Mouse (Mus musculus) forebrain, embryonic 14.5 days (tissue): ENCODE measurements around the gene Tspo2. TPM values are rescaled to one million over a fixed set of nuclear protein-coding genes. Genes with fewer than 3 reads are reported as not detected.

Source experiments
- ATAC-seq: fragments of 200-750 bp; cut with Nextera tagmentation; 2 replicates; pipeline ENCODE4 v1.8.0; 2017; ENCODE audit warnings: mild to moderate bottlenecking, moderate library complexity
- DNase-seq: peaks from one replicate; pipeline ENCODE4 v3.0.0-alpha.2; 2015; ENCODE audit warnings: low spot score
- H3K27ac ChIP-seq: fragments of 300-500 bp; sonication (generic); 2 replicates; pipeline ENCODE4 v1.5.1; 2014; ENCODE audit warnings: low read depth, mild to moderate bottlenecking, control low read depth, low read length, moderate library complexity
- H3K27me3 ChIP-seq: fragments of 300-500 bp; sonication (generic); replicated peaks from 2 replicates; pipeline ENCODE4 v1.6.1; 2014; ENCODE audit warnings: low read length, control low read depth, mixed read lengths; ENCODE audit not compliant: control insufficient read depth, insufficient read depth
- H3K36me3 ChIP-seq: fragments of 300-500 bp; sonication (generic); 2 replicates; pipeline ENCODE4 v1.6.1; 2014; ENCODE audit warnings: low read length, control low read depth; ENCODE audit not compliant: control insufficient read depth, insufficient read depth
- H3K4me1 ChIP-seq: fragments of 300-500 bp; sonication (generic); 2 replicates; pipeline ENCODE4 v1.6.1; 2014; ENCODE audit warnings: antibody characterized with exemption, low read length, control low read depth; ENCODE audit not compliant: control insufficient read depth, insufficient read depth
- H3K4me2 ChIP-seq: fragments of 300-500 bp; sonication (generic); 2 replicates; pipeline ENCODE4 v1.6.1; 2014; ENCODE audit warnings: mild to moderate bottlenecking, control low read depth, low read length
- H3K4me3 ChIP-seq: fragments of 300-500 bp; sonication (generic); 2 replicates; pipeline ENCODE4 v1.5.1; 2014; ENCODE audit warnings: low read depth, low read length, control low read depth
- H3K9ac ChIP-seq: fragments of 300-500 bp; sonication (generic); 2 replicates; pipeline ENCODE4 v1.6.1; 2014; ENCODE audit warnings: mild to moderate bottlenecking, low read length, control low read depth, moderate library complexity
- H3K9me3 ChIP-seq: fragments of 300-500 bp; sonication (generic); replicated peaks from 2 replicates; pipeline ENCODE4 v1.6.1; 2016; ENCODE audit warnings: low read length, control low read depth, mixed read lengths; ENCODE audit not compliant: control insufficient read depth
- WGBS: fragments of 180-500 bp; shearing (Covaris S2); extraction: QIAGEN DNeasy Blood & Tissue Kit; methylation state at CpG from one replicate; pipeline ENCODE4 v1.1.7; 2014; 5-methylcytosine and 5-hydroxymethylcytosine counted together
- polyA plus RNA-seq: library from polyadenylated mRNA; unstranded; fragments of >200 nt; fragmentation: Nextera tagmentation; extraction: Ambion mirVana; gene quantifications from 2 replicates; pipeline ENCODE4 v1.2.1, GENCODE M21; 2014

The Tspo2 gene
- polyA plus RNA-seq, 1 experiment from 2014 or later, result 1.6 TPM

- no peaks in the 10 kb centered on the region for H3K4me1 ChIP-seq
- H3K9me3 ChIP-seq, result no peaks in the 10 kb centered on the region
- 68% methylated on average over 7 of the region's 7 CpGs for WGBS
- no peak overlapping the region for H3K27ac ChIP-seq
- H3K36me3 ChIP-seq, result no peaks in the 10 kb centered on the region
- ATAC-seq (0 out of 2 replicates have a peak, but pooled peaks have one; percentile 46), DNase-seq (peak; percentile 45)
- no peak overlapping the region for H3K4me2 ChIP-seq
- H3K27me3 ChIP-seq, result no peaks in the 10 kb centered on the region
- H3K4me3 ChIP-seq, result no peak overlapping the region
- no peak overlapping the region for H3K9ac ChIP-seq
Measured at GRCm38 (mm10) chr17:48442745-48443457, 8.4 kb downstream of the Tspo2 start.

- ATAC-seq (0 out of 2 replicates have a peak, but pooled peaks have one; percentile 19), DNase-seq (no peak)
- H3K27ac ChIP-seq, result no peak overlapping the region
- H3K4me2 ChIP-seq, result no peak overlapping the region
- no peaks in the 10 kb centered on the region for H3K4me1 ChIP-seq
- H3K9me3 ChIP-seq, result no peaks in the 10 kb centered on the region
- H3K36me3 ChIP-seq, result no peaks in the 10 kb centered on the region
- 28% methylated on average over 7 of the region's 7 CpGs for whole genome bisulfite sequencing
- no peaks in the 10 kb centered on the region for H3K27me3 ChIP-seq
- no peak overlapping the region for H3K4me3 ChIP-seq
- H3K9ac ChIP-seq, result no peak overlapping the region
Measured at GRCm38 (mm10) chr17:48437421-48437911, 13.9 kb downstream of the Tspo2 start.

GRCm38 (mm10) chr17:48436487-48436886 is 14.8 kb downstream of the Tspo2 start:
- Histone ChIP-seq H3K4me2 (no peak overlapping the region), H3K36me3 (no peaks in the 10 kb centered on the region), H3K9me3 (no peaks in the 10 kb centered on the region), H3K4me3 (no peak overlapping the region), H3K4me1 (no peaks in the 10 kb centered on the region), H3K9ac (no peak overlapping the region), H3K27ac (no peak overlapping the region), H3K27me3 (no peaks in the 10 kb centered on the region)
- DNase-seq, result no peak
- no peak for ATAC-seq
- 46% methylated on average over 1 of the region's 1 CpGs for WGBS

GRCm38 (mm10) chr17:48434479-48434878 is 16.8 kb downstream of the Tspo2 start:
- ATAC-seq, result no peak
- Histone ChIP-seq H3K4me2 (no peak overlapping the region), H3K4me3 (no peak overlapping the region), H3K27ac (no peak overlapping the region), H3K27me3 (no peaks in the 10 kb centered on the region), H3K4me1 (no peaks in the 10 kb centered on the region), H3K36me3 (no peaks in the 10 kb centered on the region), H3K9ac (no peak overlapping the region), H3K9me3 (no peaks in the 10 kb centered on the region)
- WGBS, result 79% methylated on average over 5 of the region's 5 CpGs
- no peak for DNase-seq

- no peak overlapping the region for H3K4me3 ChIP-seq
- 73% methylated on average over 6 of the region's 6 CpGs for WGBS
- H3K4me2 ChIP-seq, result no peak overlapping the region
- no peaks in the 10 kb centered on the region for H3K36me3 ChIP-seq
- DNase-seq (no peak), ATAC-seq (no peak)
- H3K27me3 ChIP-seq, result no peaks in the 10 kb centered on the region
- H3K27ac ChIP-seq, result no peak overlapping the region
- H3K4me1 ChIP-seq, result no peaks in the 10 kb centered on the region
- no peaks in the 10 kb centered on the region for H3K9me3 ChIP-seq
- no peak overlapping the region for H3K9ac ChIP-seq
Measured at GRCm38 (mm10) chr17:48433689-48434330, 17.5 kb downstream of the Tspo2 start.

GRCm38 (mm10) chr17:48433006-48433655 is 18.2 kb downstream of the Tspo2 start:
- Histone ChIP-seq H3K4me2 (no peak overlapping the region), H3K36me3 (no peaks in the 10 kb centered on the region), H3K27me3 (no peaks in the 10 kb centered on the region), H3K9ac (no peak overlapping the region), H3K27ac (no peak overlapping the region), H3K4me1 (no peaks in the 10 kb centered on the region), H3K9me3 (no peaks in the 10 kb centered on the region), H3K4me3 (no peak overlapping the region)
- peak; percentile 27 for DNase-seq
- WGBS, result 77% methylated on average over 20 of the region's 20 CpGs
- ATAC-seq, result peak; percentile 41; the same call in 1 of the 2 replicates

GRCm38 (mm10) chr17:48432158-48432980 is 19.0 kb downstream of the Tspo2 start, which contains the start of gene Apobec2:
Gene Apobec2 (minus strand): TSS chr17:48432930.
- WGBS, result 70% methylated on average over 16 of the region's 16 CpGs
- Histone ChIP-seq H3K9me3 (no peaks in the 10 kb centered on the region), H3K4me3 (no peak within 1 kb of the TSS), H3K4me2 (no peak within 1 kb of the TSS), H3K9ac (peak within 1 kb of the TSS; percentile 7; the same call in 1 of the 2 replicates), H3K4me1 (no peaks in the 10 kb centered on the region), H3K27me3 (no peaks in the 10 kb centered on the region), H3K27ac (no peak within 1 kb of the TSS), H3K36me3 (no peaks in the 10 kb centered on the region)
- peak; percentile 35 for ATAC-seq
- no peak for DNase-seq

- H3K36me3 ChIP-seq, result no peaks in the 10 kb centered on the region
- H3K9me3 ChIP-seq, result no peaks in the 10 kb centered on the region
- ATAC-seq (no peak), DNase-seq (no peak)
- H3K4me2 ChIP-seq, result no peak overlapping the region
- WGBS, result 88% methylated on average over 5 of the region's 5 CpGs
- H3K27me3 ChIP-seq, result no peaks in the 10 kb centered on the region
- H3K9ac ChIP-seq, result no peak overlapping the region
- peaks cover 2% of the 10 kb centered on the region; the same call in 1 of the 2 replicates for H3K4me1 ChIP-seq
- no peak overlapping the region for H3K27ac ChIP-seq
- H3K4me3 ChIP-seq, result no peak overlapping the region
Measured at GRCm38 (mm10) chr17:48431054-48431453, 20.3 kb downstream of the Tspo2 start.
